Mouse (Mus musculus): Measurements from ENCODE around the gene Myo3b.

DNA sequence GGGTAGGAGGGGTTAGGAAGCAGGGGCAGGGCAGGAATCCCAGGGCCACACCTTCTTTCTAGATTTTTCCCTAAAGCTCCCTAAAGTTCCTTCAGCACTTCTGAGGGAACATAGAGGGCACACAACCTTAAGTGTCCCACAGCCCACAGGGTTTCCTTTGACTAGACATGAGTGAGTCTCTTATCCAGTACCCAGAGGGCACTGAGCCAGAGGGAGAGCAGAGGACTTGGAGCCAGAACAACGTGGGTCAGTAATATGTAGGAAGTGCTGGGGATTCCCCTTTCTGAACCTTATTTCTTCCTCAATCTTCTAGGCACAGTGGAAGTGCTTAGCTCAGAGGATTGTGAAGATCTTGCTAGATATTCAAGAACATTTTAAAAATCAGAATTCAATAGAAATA, 308.6 kb downstream of the Myo3b start:
- TF ChIP-seq POLR2A (IDR thresholded peaks at IDR 0.05; ENCODE audit: insufficient read depth, low read depth, low read length) (no peak), CTCF (IDR thresholded peaks at IDR 0.05) (no peak), EP300 (IDR thresholded peaks at IDR 0.05; ENCODE audit: insufficient read depth, low read depth, low read length) (no peak)

Data from heart, adult 2 months (tissue).